Mouse (Mus musculus): ENCODE results near the gene Rtn4.

GRCm38 (mm10) chr11:29745513-29745912, 52.8 kb downstream of the Rtn4 start:
- TF ChIP-seq CTCF (IDR thresholded peaks at IDR 0.05; ENCODE audit: insufficient read depth, low read length) = no peak
- no peak for TF ChIP-seq POLR2A (IDR thresholded peaks at IDR 0.05; ENCODE audit: borderline replicate concordance, extremely low read depth, low read depth, low read length)

Data from lung, adult 2 months (tissue).